Mouse (Mus musculus) midbrain, embryonic 15.5 days (tissue): ENCODE measurements around the gene Pkp1. TPM values are rescaled to one million over a fixed set of nuclear protein-coding genes. Genes with fewer than 3 reads are reported as not detected.

Experiments
- ATAC-seq: fragments of 200-750 bp; cut with Nextera tagmentation; replicated peaks from 2 replicates; pipeline ENCODE4 v1.8.0; 2017; ENCODE audit warnings: moderate TSS enrichment
- H3K27ac ChIP-seq: fragments of 300-500 bp; sonication (generic); 2 replicates; pipeline ENCODE4 v1.5.1; 2015; ENCODE audit warnings: mild to moderate bottlenecking, inconsistent platforms
- H3K27me3 ChIP-seq: fragments of 300-500 bp; sonication (generic); replicated peaks from 2 replicates; pipeline ENCODE4 v1.6.1; 2015; ENCODE audit warnings: inconsistent platforms
- H3K36me3 ChIP-seq: fragments of 300-500 bp; sonication (generic); replicated peaks from 2 replicates; pipeline ENCODE4 v1.6.1; 2015; ENCODE audit warnings: inconsistent platforms
- H3K4me1 ChIP-seq: fragments of 300-500 bp; sonication (generic); 2 replicates; pipeline ENCODE4 v1.6.1; 2015; ENCODE audit warnings: inconsistent platforms
- H3K4me2 ChIP-seq: fragments of 300-500 bp; sonication (generic); 2 replicates; pipeline ENCODE4 v1.6.1; 2015; ENCODE audit warnings: inconsistent platforms, mild to moderate bottlenecking, moderate library complexity
- H3K4me3 ChIP-seq: fragments of 300-500 bp; sonication (generic); 2 replicates; pipeline ENCODE4 v1.5.1; 2015; ENCODE audit warnings: mild to moderate bottlenecking, inconsistent platforms
- H3K9ac ChIP-seq: fragments of 300-500 bp; sonication (generic); 2 replicates; pipeline ENCODE4 v1.6.1; 2015; ENCODE audit warnings: mild to moderate bottlenecking, inconsistent platforms
- H3K9me3 ChIP-seq: fragments of 300-500 bp; sonication (generic); 2 replicates; pipeline ENCODE4 v1.6.1; 2016; ENCODE audit warnings: inconsistent platforms
- WGBS: fragments of 180-500 bp; shearing (Covaris S2); methylation state at CpG from one replicate; pipeline ENCODE4 v1.1.7; 2015; ENCODE audit warnings: mixed read lengths; 5-methylcytosine and 5-hydroxymethylcytosine counted together
- polyA plus RNA-seq: library from polyadenylated mRNA; unstranded; fragments of >200 nt; fragmentation: Nextera tagmentation; extraction: Ambion mirVana; gene quantifications from 2 replicates; pipeline ENCODE4 v1.2.1, GENCODE M21; 2015

Pkp1 gene
- polyA plus RNA-seq, 1 experiment from 2014 or later = 0.25 TPM

- Histone ChIP-seq H3K4me1 (no peaks in the 10 kb centered on the region), H3K4me2 (no peak overlapping the region), H3K27me3 (no peaks in the 10 kb centered on the region), H3K9ac (no peak overlapping the region), H3K36me3 (no peaks in the 10 kb centered on the region), H3K9me3 (no peaks in the 10 kb centered on the region), H3K27ac (no peak overlapping the region), H3K4me3 (no peak overlapping the region)
- 87% methylated on average over 1 of the region's 1 CpGs for WGBS
- no peak for ATAC-seq
Observed at GRCm38 (mm10) chr1:135936091-135936490, 17.1 kb upstream of the Pkp1 start.

GRCm38 (mm10) chr1:135933704-135934293 is 14.8 kb upstream of the Pkp1 start:
- Histone ChIP-seq H3K4me2 (no peak overlapping the region), H3K9me3 (no peaks in the 10 kb centered on the region), H3K9ac (no peak overlapping the region), H3K27me3 (no peaks in the 10 kb centered on the region), H3K36me3 (no peaks in the 10 kb centered on the region), H3K4me1 (peaks cover 6% of the 10 kb centered on the region), H3K4me3 (no peak overlapping the region), H3K27ac (no peak overlapping the region)
- 85% methylated on average over 18 of the region's 18 CpGs for WGBS
- no peak for ATAC-seq

- H3K4me1 ChIP-seq = peaks cover 6% of the 10 kb centered on the region
- 50% methylated on average over 3 of the region's 3 CpGs for WGBS
- ATAC-seq = 0 out of 2 replicates have a peak, but pooled peaks have one; percentile 30
Observed at GRCm38 (mm10) chr1:135929876-135930275, 10.9 kb upstream of the Pkp1 start.

GRCm38 (mm10) chr1:135925848-135926247 is 6.8 kb upstream of the Pkp1 start:
- H3K4me2 ChIP-seq = no peak overlapping the region
- no peaks in the 10 kb centered on the region for H3K9me3 ChIP-seq
- peaks cover 6% of the 10 kb centered on the region; the same call in 1 of the 2 replicates for H3K27me3 ChIP-seq
- H3K4me3 ChIP-seq = no peak overlapping the region
- WGBS = 81% methylated on average over 5 of the region's 5 CpGs
- ATAC-seq = no peak
- no peaks in the 10 kb centered on the region for H3K36me3 ChIP-seq
- no peak overlapping the region for H3K9ac ChIP-seq
- H3K27ac ChIP-seq = no peak overlapping the region
- H3K4me1 ChIP-seq = peaks cover 6% of the 10 kb centered on the region

More at GRCm38 (mm10) chr1:135929876-135930275, 10.9 kb upstream of the Pkp1 start:
- no peaks in the 10 kb centered on the region for H3K27me3 ChIP-seq
- H3K4me2 ChIP-seq = no peak overlapping the region
- H3K9me3 ChIP-seq = no peaks in the 10 kb centered on the region
- no peak overlapping the region for H3K27ac ChIP-seq
- no peaks in the 10 kb centered on the region for H3K36me3 ChIP-seq
- H3K9ac ChIP-seq = no peak overlapping the region
- no peak overlapping the region for H3K4me3 ChIP-seq

GRCm38 (mm10) chr1:135924377-135924994 is 5.5 kb upstream of the Pkp1 start:
- peaks cover under 1% of the 10 kb centered on the region; the same call in 1 of the 2 replicates for H3K4me1 ChIP-seq
- no peak for ATAC-seq
- WGBS = 81% methylated on average over 5 of the region's 5 CpGs
- no peaks in the 10 kb centered on the region for H3K36me3 ChIP-seq
- no peak overlapping the region for H3K4me2 ChIP-seq
- H3K9me3 ChIP-seq = no peaks in the 10 kb centered on the region
- H3K27ac ChIP-seq = no peak overlapping the region
- H3K4me3 ChIP-seq = no peak overlapping the region
- H3K27me3 ChIP-seq = peaks cover 19% of the 10 kb centered on the region
- H3K9ac ChIP-seq = no peak overlapping the region

- Histone ChIP-seq H3K4me1 (peaks cover 8% of the 10 kb centered on the region), H3K4me2 (no peak overlapping the region), H3K4me3 (no peak overlapping the region), H3K27ac (no peak overlapping the region), H3K36me3 (no peaks in the 10 kb centered on the region), H3K9ac (no peak overlapping the region), H3K9me3 (no peaks in the 10 kb centered on the region), H3K27me3 (peaks cover 32% of the 10 kb centered on the region)
- no peak for ATAC-seq
- WGBS = 83% methylated on average over 7 of the region's 7 CpGs
Observed at GRCm38 (mm10) chr1:135923229-135923628, 4.2 kb upstream of the Pkp1 start.

- Histone ChIP-seq H3K4me2 (no peak overlapping the region), H3K9ac (no peak overlapping the region), H3K4me3 (no peak overlapping the region), H3K4me1 (peaks cover 8% of the 10 kb centered on the region), H3K27me3 (peaks cover 58% of the 10 kb centered on the region), H3K36me3 (no peaks in the 10 kb centered on the region), H3K27ac (no peak overlapping the region), H3K9me3 (no peaks in the 10 kb centered on the region)
- ATAC-seq = no peak
- WGBS = 8% methylated on average over 5 of the region's 5 CpGs
Observed at GRCm38 (mm10) chr1:135917206-135917605, 1.8 kb downstream of the Pkp1 start.

GRCm38 (mm10) chr1:135916486-135917058 is 2.4 kb downstream of the Pkp1 start:
- H3K4me3 ChIP-seq = no peak overlapping the region
- no peak for ATAC-seq
- 29% methylated on average over 5 of the region's 5 CpGs for WGBS
- peaks cover 8% of the 10 kb centered on the region for H3K4me1 ChIP-seq
- no peaks in the 10 kb centered on the region for H3K36me3 ChIP-seq
- H3K4me2 ChIP-seq = no peak overlapping the region
- no peak overlapping the region for H3K27ac ChIP-seq
- peaks cover 57% of the 10 kb centered on the region for H3K27me3 ChIP-seq
- no peaks in the 10 kb centered on the region for H3K9me3 ChIP-seq
- H3K9ac ChIP-seq = no peak overlapping the region

GRCm38 (mm10) chr1:135913657-135914056 is 5.3 kb downstream of the Pkp1 start:
- WGBS = 81% methylated on average over 4 of the region's 4 CpGs
- no peak overlapping the region for H3K9ac ChIP-seq
- H3K4me3 ChIP-seq = no peak overlapping the region
- no peaks in the 10 kb centered on the region for H3K36me3 ChIP-seq
- H3K4me1 ChIP-seq = peaks cover 9% of the 10 kb centered on the region
- no peaks in the 10 kb centered on the region for H3K9me3 ChIP-seq
- ATAC-seq = no peak
- peaks cover 32% of the 10 kb centered on the region for H3K27me3 ChIP-seq
- no peak overlapping the region for H3K4me2 ChIP-seq
- H3K27ac ChIP-seq = no peak overlapping the region

- peaks cover 6% of the 10 kb centered on the region; the same call in 1 of the 2 replicates for H3K4me1 ChIP-seq
- no peaks in the 10 kb centered on the region for H3K9me3 ChIP-seq
- H3K27me3 ChIP-seq = no peaks in the 10 kb centered on the region; the same call in 1 of the 2 replicates
- H3K36me3 ChIP-seq = no peaks in the 10 kb centered on the region
- no peak for ATAC-seq
- H3K4me2 ChIP-seq = no peak overlapping the region
- no peak overlapping the region for H3K4me3 ChIP-seq
- WGBS = 7% methylated on average over 6 of the region's 6 CpGs
- no peak overlapping the region for H3K9ac ChIP-seq
- H3K27ac ChIP-seq = no peak overlapping the region
Observed at GRCm38 (mm10) chr1:135909381-135909780, 9.6 kb downstream of the Pkp1 start.

GRCm38 (mm10) chr1:135906736-135907135 is 12.3 kb downstream of the Pkp1 start:
- 80% methylated on average over 11 of the region's 11 CpGs for WGBS
- Histone ChIP-seq H3K9me3 (no peaks in the 10 kb centered on the region), H3K4me2 (no peak overlapping the region), H3K27ac (no peak overlapping the region), H3K4me3 (no peak overlapping the region), H3K4me1 (peaks cover 6% of the 10 kb centered on the region; the same call in 1 of the 2 replicates), H3K9ac (no peak overlapping the region), H3K27me3 (no peaks in the 10 kb centered on the region), H3K36me3 (no peaks in the 10 kb centered on the region)
- no peak for ATAC-seq

- Histone ChIP-seq H3K4me1 (no peaks in the 10 kb centered on the region), H3K4me2 (no peak overlapping the region), H3K27ac (no peak overlapping the region), H3K9me3 (no peaks in the 10 kb centered on the region), H3K4me3 (no peak overlapping the region), H3K36me3 (no peaks in the 10 kb centered on the region), H3K27me3 (no peaks in the 10 kb centered on the region), H3K9ac (no peak overlapping the region)
- no peak for ATAC-seq
- WGBS = 79% methylated on average over 7 of the region's 7 CpGs
Observed at GRCm38 (mm10) chr1:135899991-135900515, 19.0 kb downstream of the Pkp1 start.
